Mouse (Mus musculus) hindbrain, postnatal 0 days (tissue): ENCODE data around the gene Batf. TPM values are rescaled to one million over a fixed set of nuclear protein-coding genes. Genes with fewer than 3 reads are reported as not detected.

Experiments
- ATAC-seq: fragments of 200-750 bp; cut with Nextera tagmentation; 2 replicates; pipeline ENCODE4 v1.8.0; 2017; ENCODE audit warnings: mild to moderate bottlenecking, moderate TSS enrichment, moderate library complexity
- DNase-seq: peaks from one replicate; pipeline ENCODE4 v3.0.0-alpha.2; 2015; ENCODE audit warnings: low spot score
- H3K27ac ChIP-seq: fragments of 300-500 bp; sonication (generic); 2 replicates; pipeline ENCODE4 v1.5.1; 2014; ENCODE audit warnings: mild to moderate bottlenecking
- H3K27me3 ChIP-seq: fragments of 300-500 bp; sonication (generic); 2 replicates; pipeline ENCODE4 v1.6.1; 2014; ENCODE audit warnings: low read length, mixed read lengths; ENCODE audit not compliant: insufficient read depth
- H3K36me3 ChIP-seq: fragments of 300-500 bp; sonication (generic); 2 replicates; pipeline ENCODE4 v1.6.1; 2014; ENCODE audit warnings: low read length, mixed read lengths; ENCODE audit not compliant: insufficient read depth
- H3K4me1 ChIP-seq: fragments of 300-500 bp; sonication (generic); 2 replicates; pipeline ENCODE4 v1.6.1; 2014; ENCODE audit warnings: antibody characterized with exemption, low read length, mixed read lengths; ENCODE audit not compliant: insufficient read depth
- H3K4me2 ChIP-seq: fragments of 300-500 bp; sonication (generic); 2 replicates; pipeline ENCODE4 v1.6.1; 2014; ENCODE audit warnings: low read depth, mild to moderate bottlenecking, low read length, moderate library complexity, mixed read lengths
- H3K4me3 ChIP-seq: fragments of 300-500 bp; sonication (generic); 2 replicates; pipeline ENCODE4 v1.5.1; 2014; ENCODE audit warnings: low read length
- H3K9ac ChIP-seq: fragments of 300-500 bp; sonication (generic); replicated peaks from 2 replicates; pipeline ENCODE4 v1.6.1; 2014; ENCODE audit warnings: mild to moderate bottlenecking, low read length, moderate library complexity, mixed read lengths
- H3K9me3 ChIP-seq: fragments of 300-500 bp; sonication (generic); 2 replicates; pipeline ENCODE4 v1.6.1; 2016; ENCODE audit warnings: low read length, mixed read lengths
- CTCF ChIP-seq: IDR thresholded peaks from 2 replicates; pipeline ENCODE4 v1.5.1; 2016; ENCODE audit warnings: antibody characterized with exemption, control low read depth, low read depth
- WGBS: fragments of 180-500 bp; shearing (Covaris S2); extraction: QIAGEN DNeasy Blood & Tissue Kit; methylation state at CpG from one replicate; pipeline ENCODE4 v1.1.7; 2014; 5-methylcytosine and 5-hydroxymethylcytosine counted together
- polyA plus RNA-seq: library from polyadenylated mRNA; unstranded; fragments of >200 nt; fragmentation: Nextera tagmentation; extraction: Ambion mirVana; gene quantifications from 2 replicates; pipeline ENCODE4 v1.2.1, GENCODE M21; 2015
- total RNA-seq: library from RNA; depleted of rRNA; stranded (reverse); fragments of >200 nt; gene quantifications from 2 replicates; pipeline ENCODE4 v1.2.3, GENCODE M21; 2014

Batf gene
- total and polyA plus RNA-seq, 2 experiments from 2014 or later = 1.5 TPM; not detected in 1

DNA sequence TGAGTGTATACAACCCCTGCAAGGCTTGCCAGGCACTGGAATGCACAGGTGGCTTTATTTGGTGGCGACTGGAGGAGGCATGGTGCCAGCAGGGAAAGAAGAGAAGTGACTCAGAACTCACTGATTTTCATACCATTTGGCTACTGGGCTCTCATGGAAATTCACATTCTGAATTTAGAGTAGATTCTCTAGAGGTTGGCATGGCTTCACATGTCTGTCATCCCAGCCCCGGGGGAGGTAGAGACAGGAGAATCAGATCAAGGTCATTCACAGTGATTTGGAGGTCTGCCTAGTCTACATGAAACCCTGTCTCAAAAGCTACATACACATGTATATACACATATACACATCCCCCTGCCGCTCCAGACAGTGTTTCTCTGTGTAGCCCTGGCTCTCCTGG lies 50.5 kb downstream of the Batf start:
- Histone ChIP-seq H3K9ac (no peak overlapping the region), H3K27ac (no peak overlapping the region), H3K4me2 (no peak overlapping the region), H3K27me3 (no peaks in the 10 kb centered on the region), H3K9me3 (no peaks in the 10 kb centered on the region), H3K36me3 (no peaks in the 10 kb centered on the region), H3K4me1 (no peaks in the 10 kb centered on the region), H3K4me3 (no peak overlapping the region)
- no peak for ATAC-seq
- no peak for TF ChIP-seq CTCF
- WGBS = 79% methylated on average over 3 of the region's 3 CpGs
- no peak for DNase-seq

DNA sequence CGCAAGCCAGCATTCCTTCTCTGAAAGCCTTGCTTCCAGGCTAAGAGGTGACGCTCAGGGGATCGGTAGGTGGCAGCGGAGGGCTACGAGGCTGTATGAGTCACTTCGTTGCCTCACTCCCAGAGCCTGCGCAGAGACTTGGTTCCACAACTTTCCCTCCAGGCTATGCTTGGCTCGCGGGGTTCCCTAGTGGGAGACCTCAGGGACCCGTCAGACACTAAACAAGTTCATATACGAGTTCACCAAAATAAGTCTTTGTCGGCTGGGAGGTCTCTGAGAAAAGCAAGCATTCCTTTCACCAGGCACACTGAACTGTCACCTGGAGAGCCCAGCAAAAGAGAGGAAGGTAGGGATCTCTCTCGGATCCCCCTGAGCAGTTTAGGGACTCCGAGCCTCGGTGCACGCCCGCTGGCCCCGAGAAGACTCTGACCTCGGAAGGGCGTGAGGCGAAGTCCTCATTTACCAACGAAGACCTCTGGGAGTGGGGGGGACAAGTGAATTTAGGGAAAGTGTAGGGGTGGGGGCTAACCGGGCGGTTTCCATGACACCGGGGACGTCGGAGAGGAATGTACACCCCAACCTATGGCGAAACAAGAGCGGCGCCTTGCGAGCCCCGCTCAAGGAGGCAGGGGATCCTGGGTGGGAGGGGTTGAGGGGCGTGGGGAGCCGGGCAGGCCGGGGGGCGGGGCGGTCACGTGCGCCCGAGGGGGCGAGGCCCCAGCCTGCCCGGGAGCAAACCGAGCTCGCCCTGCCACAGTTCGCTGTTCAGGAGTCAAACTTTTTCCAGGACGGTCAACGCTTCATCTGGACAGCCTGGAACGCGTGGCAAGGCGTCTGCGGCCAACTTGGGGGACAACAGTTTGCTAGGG lies 59.6 kb downstream of the Batf start, which contains the start of gene Flvcr2:
TSS of gene Flvcr2 (plus strand) at position 713 of the 869 bp plus-strand sequence.
- H3K9me3 ChIP-seq = no peaks in the 10 kb centered on the region
- TF ChIP-seq CTCF = peak; percentile 88
- 1% methylated on average over 47 of the region's 51 CpGs for WGBS
- DNase-seq (peak; percentile 85), ATAC-seq (peak; percentile 87)
- peak within 1 kb of the TSS; percentile 42 for H3K4me3 ChIP-seq
- peak within 1 kb of the TSS; percentile 95 for H3K4me2 ChIP-seq
- H3K27ac ChIP-seq = no peak within 1 kb of the TSS
- peak within 1 kb of the TSS; percentile 21; the same call in 1 of the 2 replicates for H3K9ac ChIP-seq
- no peaks in the 10 kb centered on the region for H3K36me3 ChIP-seq
- H3K27me3 ChIP-seq = no peaks in the 10 kb centered on the region
- peaks cover 8% of the 10 kb centered on the region for H3K4me1 ChIP-seq

- peak overlapping the region; percentile 95 for H3K4me2 ChIP-seq
- H3K27ac ChIP-seq = no peak overlapping the region
- peaks cover 8% of the 10 kb centered on the region for H3K4me1 ChIP-seq
- H3K9me3 ChIP-seq = no peaks in the 10 kb centered on the region
- ATAC-seq = peak; percentile 18; the same call in 1 of the 2 replicates
- no peak for TF ChIP-seq CTCF
- no peaks in the 10 kb centered on the region for H3K36me3 ChIP-seq
- no peaks in the 10 kb centered on the region for H3K27me3 ChIP-seq
- 18% methylated on average over 21 of the region's 21 CpGs for WGBS
- DNase-seq = no peak
- 0 out of 2 replicates have a peak overlapping the region, but pooled peaks have one; percentile 21 for H3K9ac ChIP-seq
- H3K4me3 ChIP-seq = peak overlapping the region; percentile 42
These were observed 60.3 kb downstream of the Batf start for GRCm38 (mm10) chr12:85746696-85747219.

- Histone ChIP-seq H3K4me2 (peak overlapping the region; percentile 95; the same call in 1 of the 2 replicates), H3K4me1 (peaks cover 8% of the 10 kb centered on the region), H3K9me3 (no peaks in the 10 kb centered on the region), H3K9ac (no peak overlapping the region), H3K4me3 (0 out of 2 replicates have a peak overlapping the region, but pooled peaks have one; percentile 42), H3K36me3 (no peaks in the 10 kb centered on the region), H3K27ac (no peak overlapping the region), H3K27me3 (no peaks in the 10 kb centered on the region)
- WGBS = 92% methylated on average over 10 of the region's 10 CpGs
- no peak for TF ChIP-seq CTCF
- ATAC-seq = no peak
- DNase-seq = no peak
These were observed 60.9 kb downstream of the Batf start for GRCm38 (mm10) chr12:85747343-85747742.

GRCm38 (mm10) chr12:85749861-85750260 lies 63.4 kb downstream of the Batf start:
- no peak overlapping the region for H3K27ac ChIP-seq
- DNase-seq (no peak), ATAC-seq (no peak)
- 89% methylated on average over 9 of the region's 9 CpGs for WGBS
- no peak overlapping the region for H3K4me2 ChIP-seq
- H3K4me1 ChIP-seq = peaks cover 8% of the 10 kb centered on the region
- no peak for TF ChIP-seq CTCF
- no peaks in the 10 kb centered on the region for H3K36me3 ChIP-seq
- H3K4me3 ChIP-seq = no peak overlapping the region
- H3K9ac ChIP-seq = no peak overlapping the region
- H3K27me3 ChIP-seq = no peaks in the 10 kb centered on the region
- no peaks in the 10 kb centered on the region for H3K9me3 ChIP-seq

- no peaks in the 10 kb centered on the region for H3K9me3 ChIP-seq
- H3K4me2 ChIP-seq = no peak overlapping the region
- TF ChIP-seq CTCF = no peak
- H3K27me3 ChIP-seq = no peaks in the 10 kb centered on the region
- no peak overlapping the region for H3K27ac ChIP-seq
- H3K4me3 ChIP-seq = no peak overlapping the region
- no peak overlapping the region for H3K9ac ChIP-seq
- DNase-seq (no peak), ATAC-seq (no peak)
- 88% methylated on average over 6 of the region's 6 CpGs for WGBS
- H3K4me1 ChIP-seq = no peaks in the 10 kb centered on the region
- H3K36me3 ChIP-seq = no peaks in the 10 kb centered on the region
These were observed 65.6 kb downstream of the Batf start for GRCm38 (mm10) chr12:85752116-85752515.
